Mouse (Mus musculus) C2C12 (cell line): ENCODE data around the gene Hist1h2ba.

Experiments used
- CEBPB ChIP-seq: IDR thresholded peaks from one replicate; pipeline ENCODE4 v1.6.1; 2011; ENCODE audit warnings: low read depth, mild to moderate bottlenecking, control low read depth, moderate library complexity
- CTCF ChIP-seq: IDR thresholded peaks from one replicate; pipeline ENCODE4 v1.5.1; 2011; ENCODE audit not compliant: control insufficient read depth, insufficient read depth, insufficient read length

DNA sequence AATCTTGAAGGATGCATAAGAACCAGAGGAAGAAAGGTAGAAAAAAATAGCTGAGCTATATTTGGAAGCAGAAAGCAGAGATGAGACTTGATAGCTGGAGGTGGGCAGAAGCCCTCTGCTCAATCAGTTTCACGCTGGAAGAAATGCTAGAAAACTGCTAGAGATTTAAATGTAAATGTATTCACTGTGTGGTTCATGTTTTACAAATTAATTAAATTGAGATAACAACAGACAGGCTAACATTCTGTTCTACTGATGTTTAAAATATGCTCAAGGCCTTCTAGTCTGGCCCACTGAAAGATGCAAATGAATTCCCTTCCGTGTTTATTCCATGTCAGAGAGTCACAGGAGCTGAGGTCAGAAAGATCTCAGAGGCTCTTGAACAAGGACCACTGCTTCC, 37.9 kb upstream of the Hist1h2ba start:
- TF ChIP-seq CTCF (no peak), CEBPB (no peak)
